Mouse (Mus musculus): Measurements from ENCODE around the gene Spem2. TPM values are rescaled to one million over a fixed set of nuclear protein-coding genes. Genes with fewer than 3 reads are reported as not detected.
A peak's percentile ranks its signal among the peaks of the same experiment; 100 is the strongest.

Gene Spem2
- polyA plus RNA-seq, 1 experiment from 2014 or later, result not detected

- peaks cover 63% of the 10 kb centered on the region for H3K4me1 ChIP-seq
- H3K27me3 ChIP-seq (replicated peaks; ENCODE audit: low read depth, poor library complexity, severe bottlenecking), result peaks cover 92% of the 10 kb centered on the region
- no peak for DNase-seq (ENCODE audit: low spot score)
- H3K36me3 ChIP-seq (replicated peaks), result no peaks in the 10 kb centered on the region
- H3K4me3 ChIP-seq, result peak overlapping the region; percentile 67
- peak overlapping the region; percentile 31 for H3K27ac ChIP-seq (replicated peaks)
- WGBS, result 2% methylated on average over 12 of the region's 12 CpGs
- H3K9me3 ChIP-seq, result no peaks in the 10 kb centered on the region; the same call in 1 of the 2 replicates
Observed at GRCm38 (mm10) chr11:69803328-69803727, 14.9 kb downstream of the Spem2 start.

- Histone ChIP-seq H3K4me1 (peaks cover 63% of the 10 kb centered on the region), H3K4me3 (peak overlapping the region; percentile 67), H3K36me3 (replicated peaks) (no peaks in the 10 kb centered on the region), H3K27me3 (replicated peaks; ENCODE audit: low read depth, poor library complexity, severe bottlenecking) (peaks cover 98% of the 10 kb centered on the region), H3K27ac (replicated peaks) (peak overlapping the region; percentile 63), H3K9me3 (no peaks in the 10 kb centered on the region; the same call in 1 of the 2 replicates)
- under 1% methylated on average over 33 of the region's 33 CpGs for whole genome bisulfite sequencing
- peak; percentile 86 for DNase-seq (ENCODE audit: low spot score)
Observed at GRCm38 (mm10) chr11:69802648-69803105, 15.6 kb downstream of the Spem2 start.

GRCm38 (mm10) chr11:69801379-69801977, 16.8 kb downstream of the Spem2 start, which contains the start of gene Fgf11:
Fgf11 (minus strand) TSS chr11:69801857.
- 1% methylated on average over 33 of the region's 33 CpGs for WGBS
- Histone ChIP-seq H3K27me3 (replicated peaks; ENCODE audit: low read depth, poor library complexity, severe bottlenecking) (peaks cover 100% of the 10 kb centered on the region), H3K4me3 (peak within 1 kb of the TSS; percentile 67), H3K4me1 (peaks cover 63% of the 10 kb centered on the region), H3K36me3 (replicated peaks) (no peaks in the 10 kb centered on the region), H3K9me3 (no peaks in the 10 kb centered on the region; the same call in 1 of the 2 replicates), H3K27ac (replicated peaks) (peak within 1 kb of the TSS; percentile 91)
- DNase-seq (ENCODE audit: low spot score), result peak; percentile 43

GRCm38 (mm10) chr11:69800392-69801197, 17.7 kb downstream of the Spem2 start:
- under 1% methylated on average over 36 of the region's 36 CpGs for WGBS
- peaks cover 68% of the 10 kb centered on the region for H3K4me1 ChIP-seq
- H3K4me3 ChIP-seq, result peak overlapping the region; percentile 67

GRCm38 (mm10) chr11:69800138-69800391, 18.2 kb downstream of the Spem2 start:
- peak overlapping the region; percentile 67 for H3K4me3 ChIP-seq
- peaks cover 72% of the 10 kb centered on the region for H3K4me1 ChIP-seq
- H3K27ac ChIP-seq (replicated peaks), result peak overlapping the region; percentile 91
- under 1% methylated on average over 11 of the region's 11 CpGs for WGBS
- DNase-seq (ENCODE audit: low spot score), result no peak
- H3K27me3 ChIP-seq (replicated peaks; ENCODE audit: low read depth, poor library complexity, severe bottlenecking), result peaks cover 100% of the 10 kb centered on the region
- H3K9me3 ChIP-seq, result no peaks in the 10 kb centered on the region
- no peaks in the 10 kb centered on the region for H3K36me3 ChIP-seq (replicated peaks)

More at GRCm38 (mm10) chr11:69800392-69801197, 17.7 kb downstream of the Spem2 start:
- Histone ChIP-seq H3K9me3 (no peaks in the 10 kb centered on the region), H3K36me3 (replicated peaks) (no peaks in the 10 kb centered on the region), H3K27ac (replicated peaks) (peak overlapping the region; percentile 91), H3K27me3 (replicated peaks; ENCODE audit: low read depth, poor library complexity, severe bottlenecking) (peaks cover 100% of the 10 kb centered on the region)
- peak; percentile 88 for DNase-seq (ENCODE audit: low spot score)

- H3K27ac ChIP-seq (replicated peaks), result peak overlapping the region; percentile 91
- peak overlapping the region; percentile 67 for H3K4me3 ChIP-seq
- 23% methylated on average over 12 of the region's 12 CpGs for WGBS
- DNase-seq (ENCODE audit: low spot score), result no peak
- H3K4me1 ChIP-seq, result peaks cover 67% of the 10 kb centered on the region
- H3K27me3 ChIP-seq (replicated peaks; ENCODE audit: low read depth, poor library complexity, severe bottlenecking), result peaks cover 100% of the 10 kb centered on the region
- H3K9me3 ChIP-seq, result no peaks in the 10 kb centered on the region
- H3K36me3 ChIP-seq (replicated peaks), result no peaks in the 10 kb centered on the region
Observed at GRCm38 (mm10) chr11:69799394-69800137, 18.7 kb downstream of the Spem2 start.

GRCm38 (mm10) chr11:69797924-69798323, 20.3 kb downstream of the Spem2 start:
- Histone ChIP-seq H3K27me3 (replicated peaks; ENCODE audit: low read depth, poor library complexity, severe bottlenecking) (peaks cover 100% of the 10 kb centered on the region), H3K4me3 (no peak overlapping the region), H3K27ac (replicated peaks) (no peak overlapping the region), H3K9me3 (no peaks in the 10 kb centered on the region), H3K4me1 (peaks cover 51% of the 10 kb centered on the region), H3K36me3 (replicated peaks) (no peaks in the 10 kb centered on the region)
- no peak for DNase-seq (ENCODE audit: low spot score)
- WGBS, result 77% methylated on average over 7 of the region's 7 CpGs

GRCm38 (mm10) chr11:69795983-69796435, 22.3 kb downstream of the Spem2 start:
- 2% methylated on average over 13 of the region's 13 CpGs for WGBS
- H3K27ac ChIP-seq (replicated peaks), result peak overlapping the region; percentile 66; the same call in 1 of the 2 replicates

GRCm38 (mm10) chr11:69795168-69795982, 22.9 kb downstream of the Spem2 start, which contains the start of gene Chrnb1:
Chrnb1 (minus strand) TSS chr11:69795943.
- H3K27ac ChIP-seq (replicated peaks), result peak within 1 kb of the TSS; percentile 66
- 2% methylated on average over 52 of the region's 52 CpGs for WGBS

More at GRCm38 (mm10) chr11:69795983-69796435, 22.3 kb downstream of the Spem2 start:
- H3K9me3 ChIP-seq, result no peaks in the 10 kb centered on the region
- no peaks in the 10 kb centered on the region for H3K36me3 ChIP-seq (replicated peaks)
- peaks cover 89% of the 10 kb centered on the region for H3K27me3 ChIP-seq (replicated peaks; ENCODE audit: low read depth, poor library complexity, severe bottlenecking)
- DNase-seq (ENCODE audit: low spot score), result no peak
- peaks cover 32% of the 10 kb centered on the region for H3K4me1 ChIP-seq
- peak overlapping the region; percentile 64 for H3K4me3 ChIP-seq

GRCm38 (mm10) chr11:69793429-69793828, 24.8 kb downstream of the Spem2 start:
- H3K9me3 ChIP-seq, result no peaks in the 10 kb centered on the region

More at GRCm38 (mm10) chr11:69795168-69795982, 22.9 kb downstream of the Spem2 start, which contains the start of gene Chrnb1:
- Histone ChIP-seq H3K36me3 (replicated peaks) (no peaks in the 10 kb centered on the region), H3K27me3 (replicated peaks; ENCODE audit: low read depth, poor library complexity, severe bottlenecking) (peaks cover 83% of the 10 kb centered on the region), H3K4me1 (peaks cover 25% of the 10 kb centered on the region), H3K4me3 (peak within 1 kb of the TSS; percentile 64), H3K9me3 (no peaks in the 10 kb centered on the region)
- DNase-seq (ENCODE audit: low spot score), result peak; percentile 93

GRCm38 (mm10) chr11:69791420-69791819, 26.8 kb downstream of the Spem2 start:
- peaks cover 17% of the 10 kb centered on the region for H3K4me1 ChIP-seq
- no peak overlapping the region for H3K27ac ChIP-seq (replicated peaks)
- H3K27me3 ChIP-seq (replicated peaks; ENCODE audit: low read depth, poor library complexity, severe bottlenecking), result peaks cover 43% of the 10 kb centered on the region
- H3K4me3 ChIP-seq, result no peak overlapping the region
- no peak for DNase-seq (ENCODE audit: low spot score)
- no peaks in the 10 kb centered on the region for H3K36me3 ChIP-seq (replicated peaks)
- no peaks in the 10 kb centered on the region for H3K9me3 ChIP-seq
- WGBS, result 75% methylated on average over 5 of the region's 5 CpGs

More at GRCm38 (mm10) chr11:69793429-69793828, 24.8 kb downstream of the Spem2 start:
- Histone ChIP-seq H3K4me1 (peaks cover 17% of the 10 kb centered on the region), H3K36me3 (replicated peaks) (no peaks in the 10 kb centered on the region), H3K4me3 (no peak overlapping the region), H3K27ac (replicated peaks) (no peak overlapping the region), H3K27me3 (replicated peaks; ENCODE audit: low read depth, poor library complexity, severe bottlenecking) (peaks cover 63% of the 10 kb centered on the region)
- no peak for DNase-seq (ENCODE audit: low spot score)
- WGBS, result 65% methylated on average over 5 of the region's 5 CpGs
